Mouse (Mus musculus) thymus, adult 2 months (tissue): ENCODE results near the gene Mcm9.

Experiments used
- CTCF ChIP-seq: fragments of 200-500 bp; IDR thresholded peaks from 2 replicates; pipeline ENCODE4 v1.5.1; 2012; ENCODE audit warnings: mild to moderate bottlenecking, control low read depth, low read length, moderate library complexity, borderline replicate concordance; ENCODE audit not compliant: control insufficient read depth, poor library complexity, insufficient read depth; ENCODE audit errors: extremely low read depth
- POLR2A ChIP-seq: fragments of 200-500 bp; IDR thresholded peaks from 2 replicates; pipeline ENCODE4 v1.6.1; 2012; ENCODE audit warnings: mild to moderate bottlenecking, low read length, control low read depth, moderate library complexity; ENCODE audit not compliant: control insufficient read depth, poor library complexity, insufficient read depth; ENCODE audit errors: extremely low read depth

DNA sequence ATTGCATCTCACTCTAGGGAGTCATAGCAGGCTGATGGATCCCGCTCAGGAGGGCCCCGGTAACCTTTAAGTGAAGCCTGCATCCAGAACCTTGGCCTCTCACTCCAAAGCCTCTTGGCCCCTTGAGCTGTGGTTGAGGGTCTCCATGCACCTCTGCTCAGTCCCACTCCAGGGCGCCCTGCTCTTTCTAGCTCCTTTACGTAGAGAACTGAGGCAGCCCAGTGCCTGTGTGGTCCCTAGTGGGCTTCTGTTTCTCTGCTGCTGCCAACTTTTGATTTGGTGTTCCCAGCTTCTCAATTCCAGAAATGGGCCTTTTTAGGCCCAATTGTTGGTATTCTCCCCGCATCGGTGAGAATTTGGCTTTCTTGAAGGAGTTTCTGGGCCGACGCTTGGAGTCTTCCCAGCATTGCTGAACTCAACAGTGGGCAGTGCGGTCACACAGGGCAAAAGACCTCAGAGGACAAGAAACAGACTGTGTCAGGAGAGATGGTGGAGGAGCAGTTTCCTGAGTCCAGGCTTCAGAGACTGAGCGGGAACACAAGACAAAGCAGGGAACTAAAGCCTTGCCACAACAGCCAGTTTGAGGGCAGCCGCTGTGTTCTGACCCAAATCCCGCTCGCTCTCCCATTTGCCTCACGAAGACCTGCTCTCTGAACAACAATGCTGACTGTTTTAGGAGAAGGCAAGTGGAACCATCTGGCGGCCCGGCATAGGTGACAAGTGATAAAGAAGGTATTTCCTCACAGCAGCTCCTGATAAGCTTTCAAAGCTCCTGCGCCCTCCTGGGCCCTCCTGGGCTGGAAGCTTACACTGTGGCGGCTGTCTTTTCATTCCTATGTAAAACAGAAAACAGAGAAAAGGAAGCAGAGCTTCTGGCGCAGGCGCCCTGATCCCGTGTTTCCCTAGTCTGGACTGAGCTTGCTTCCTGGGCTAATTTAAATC lies 127.1 kb downstream of the Mcm9 start:
- no peak for TF ChIP-seq CTCF
- no peak for TF ChIP-seq POLR2A
